Mouse (Mus musculus): Measurements from ENCODE around the gene Atp6v0e2.
A peak's percentile ranks its signal among the peaks of the same experiment; 100 is the strongest.
"Not testable (repeated sequence)": the region's sequence is repeated elsewhere in the genome, so short reads cannot be mapped to it uniquely, and the experiment has no call there.

Atp6v0e2 gene

GRCm38 (mm10) chr6:48537105-48537954, at the start of gene Atp6v0e2:
TSS of gene Atp6v0e2 (plus strand) at chr6:48537615.
- peak; percentile 96 to 97 for DNase-seq

GRCm38 (mm10) chr6:48487747-48488725, 49.4 kb upstream of the Atp6v0e2 start:
- no peak for DNase-seq

GRCm38 (mm10) chr6:48489741-48490140, 47.7 kb upstream of the Atp6v0e2 start:
- DNase-seq: peak; percentile 30 to 42

GRCm38 (mm10) chr6:48491361-48491760, 46.1 kb upstream of the Atp6v0e2 start:
- no peak for DNase-seq

- no peak for DNase-seq
Observed at GRCm38 (mm10) chr6:48493136-48493730, 44.2 kb upstream of the Atp6v0e2 start.

GRCm38 (mm10) chr6:48497521-48497920, 39.9 kb upstream of the Atp6v0e2 start:
- DNase-seq: no peak

- DNase-seq: no peak
Observed at GRCm38 (mm10) chr6:48503847-48504240, 33.6 kb upstream of the Atp6v0e2 start.

GRCm38 (mm10) chr6:48504241-48504854, 33.1 kb upstream of the Atp6v0e2 start:
- peak; percentile 75 to 83 for DNase-seq

GRCm38 (mm10) chr6:48508087-48508486, 29.3 kb upstream of the Atp6v0e2 start:
- no peak for DNase-seq

- DNase-seq: no peak
Observed at GRCm38 (mm10) chr6:48510426-48510825, 27.0 kb upstream of the Atp6v0e2 start.

- no peak for DNase-seq
Observed at GRCm38 (mm10) chr6:48511861-48512260, 25.6 kb upstream of the Atp6v0e2 start.

GRCm38 (mm10) chr6:48524882-48525281, 12.5 kb upstream of the Atp6v0e2 start:
- DNase-seq: not testable (repeated sequence)

GRCm38 (mm10) chr6:48527901-48528300, 9.5 kb upstream of the Atp6v0e2 start:
- DNase-seq: no peak

GRCm38 (mm10) chr6:48529261-48529660, 8.2 kb upstream of the Atp6v0e2 start:
- DNase-seq: no peak

- DNase-seq: peak in 1 of 2 experiments; percentile 40
Observed at GRCm38 (mm10) chr6:48529871-48530440, 7.5 kb upstream of the Atp6v0e2 start.

- DNase-seq: no peak
Observed at GRCm38 (mm10) chr6:48530862-48531261, 6.6 kb upstream of the Atp6v0e2 start.

GRCm38 (mm10) chr6:48533475-48533874, 3.9 kb upstream of the Atp6v0e2 start:
- DNase-seq: no peak

- peak in 1 of 2 experiments; percentile 4 for DNase-seq
Observed at GRCm38 (mm10) chr6:48534913-48535312, 2.5 kb upstream of the Atp6v0e2 start.

GRCm38 (mm10) chr6:48536091-48536490, 1.3 kb upstream of the Atp6v0e2 start:
- peak in 1 of 2 experiments; percentile 4 for DNase-seq

GRCm38 (mm10) chr6:48538841-48539737, 1.7 kb downstream of the Atp6v0e2 start:
- peak; percentile 79 to 90 for DNase-seq

- peak in 1 of 2 experiments; percentile 51 for DNase-seq
Observed at GRCm38 (mm10) chr6:48539860-48540259, 2.4 kb downstream of the Atp6v0e2 start.

Measured in cerebellum, postnatal 25 days (tissue).